Mouse (Mus musculus) brain, embryonic 14.5 days (tissue): ENCODE measurements at regions not wholly inside any gene's neighbourhood (a gene's known extent, or its start where the extent isn't known, plus 50 kb on each side); places are given as distances from the start of the nearest gene placed in this dataset.

Experiments
- CTCF ChIP-seq: fragments of 200-500 bp; IDR thresholded peaks from 2 replicates; pipeline ENCODE4 v1.5.1; 2012; ENCODE audit warnings: inconsistent platforms, mild to moderate bottlenecking, moderate library complexity, borderline replicate concordance; ENCODE audit not compliant: insufficient read depth, insufficient read length; ENCODE audit errors: extremely low read depth
- POLR2A ChIP-seq: fragments of 200-500 bp; IDR thresholded peaks from 2 replicates; pipeline ENCODE4 v1.6.1; 2012; ENCODE audit warnings: mild to moderate bottlenecking, inconsistent platforms, borderline replicate concordance; ENCODE audit not compliant: poor library complexity, insufficient read depth, insufficient read length, severe bottlenecking; ENCODE audit errors: extremely low read depth

GRCm38 (mm10) chr10:126298211-126298610 lies 332.2 kb downstream of the Lrig3 start:
- TF ChIP-seq CTCF, result no peak
- no peak for TF ChIP-seq POLR2A
